Mouse (Mus musculus): Measurements from ENCODE around the gene 4930447C04Rik.

- TF ChIP-seq CTCF (IDR thresholded peaks at IDR 0.05; ENCODE audit: low read depth, low read length) = no peak
- no peak for TF ChIP-seq POLR2A (IDR thresholded peaks at IDR 0.05; ENCODE audit: insufficient read depth, low read length)
- TF ChIP-seq EP300 (IDR thresholded peaks at IDR 0.05; ENCODE audit: insufficient read depth, low read depth, low read length) = no peak
Measured at GRCm38 (mm10) chr12:72938600-72939490, 1.7 kb downstream of the 4930447C04Rik start.
